Mouse (Mus musculus): ENCODE measurements around the gene Sdr16c6. TPM values are rescaled to one million over a fixed set of nuclear protein-coding genes. Genes with fewer than 3 reads are reported as not detected.

The Sdr16c6 gene
- 43.6 and 45.7 TPM in 2 replicates for polyA plus RNA-seq (2015; fragmentation: Nextera tagmentation; extraction: Ambion mirVana)

DNA sequence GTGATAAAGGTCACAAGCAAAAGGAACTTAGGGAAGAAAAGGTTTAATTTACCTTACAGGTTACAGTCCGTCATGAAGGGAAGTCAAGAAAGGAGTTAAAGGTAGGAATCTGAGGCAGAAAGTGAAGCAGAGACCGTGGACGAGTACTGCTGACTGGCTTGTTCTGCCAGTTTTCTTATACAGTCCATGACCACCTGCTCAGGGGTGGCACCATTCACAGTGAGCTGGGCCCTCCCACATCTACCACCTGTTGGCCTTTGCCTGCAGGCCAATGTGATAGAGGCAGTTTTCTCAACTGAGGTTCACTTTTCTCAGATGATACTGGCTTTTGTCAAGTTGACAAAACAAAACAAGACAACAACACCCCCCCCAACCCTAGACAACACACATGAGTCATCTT is at the start of gene Sdr16c6:
Gene Sdr16c6, minus strand, starts transcription at position 151 of the 400 bp plus-strand sequence.
- ATAC-seq (ENCODE audit: insufficient number of reproducible peaks, low FRiP score, low TSS enrichment, low read depth): no peak
- Histone ChIP-seq H3K9me3 (no peaks in the 10 kb centered on the region), H3K4me1 (no peaks in the 10 kb centered on the region), H3K27me3 (no peaks in the 10 kb centered on the region), H3K27ac (no peak within 1 kb of the TSS), H3K4me2 (no peak within 1 kb of the TSS), H3K4me3 (no peak within 1 kb of the TSS), H3K36me3 (no peaks in the 10 kb centered on the region), H3K9ac (no peak within 1 kb of the TSS)
- 77% methylated on average over 3 of the region's 3 CpGs for WGBS

- H3K36me3 ChIP-seq: no peaks in the 10 kb centered on the region
- no peaks in the 10 kb centered on the region for H3K9me3 ChIP-seq
- no peaks in the 10 kb centered on the region for H3K27me3 ChIP-seq
- no peak overlapping the region for H3K9ac ChIP-seq
- ATAC-seq (ENCODE audit: insufficient number of reproducible peaks, low FRiP score, low TSS enrichment, low read depth): no peak
- H3K4me3 ChIP-seq: no peak overlapping the region
- no peak overlapping the region for H3K4me2 ChIP-seq
- H3K4me1 ChIP-seq: no peaks in the 10 kb centered on the region
- no peak overlapping the region for H3K27ac ChIP-seq
Observed at GRCm38 (mm10) chr4:4080180-4080579, 2.9 kb upstream of the Sdr16c6 start.

DNA sequence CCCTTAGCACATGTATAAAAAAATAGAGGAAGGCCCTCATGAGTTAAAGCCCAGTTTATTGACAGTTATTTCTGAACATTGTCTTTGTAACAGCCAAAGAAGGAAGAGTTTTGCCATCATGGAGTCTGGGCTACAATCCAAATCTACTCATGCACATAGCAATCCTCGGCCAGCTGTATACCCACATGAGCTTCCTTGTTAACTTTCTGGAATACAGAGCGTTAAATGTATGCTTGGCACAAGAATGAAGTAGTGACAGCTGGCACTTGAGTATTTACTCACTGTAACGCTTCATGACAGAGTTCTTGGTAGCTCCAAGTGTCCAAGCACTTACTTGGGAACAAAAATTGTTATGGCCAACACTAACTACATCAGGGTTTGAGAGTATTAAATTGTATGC is 1.8 kb upstream of the Sdr16c6 start:
- no peak overlapping the region for H3K9ac ChIP-seq
- no peaks in the 10 kb centered on the region for H3K27me3 ChIP-seq
- 79% methylated on average over 3 of the region's 3 CpGs for WGBS
- H3K4me3 ChIP-seq: no peak overlapping the region
- H3K4me2 ChIP-seq: no peak overlapping the region
- H3K4me1 ChIP-seq: no peaks in the 10 kb centered on the region
- no peaks in the 10 kb centered on the region for H3K9me3 ChIP-seq
- H3K36me3 ChIP-seq: no peaks in the 10 kb centered on the region
- no peak for ATAC-seq (ENCODE audit: insufficient number of reproducible peaks, low FRiP score, low TSS enrichment, low read depth)
- no peak overlapping the region for H3K27ac ChIP-seq

DNA sequence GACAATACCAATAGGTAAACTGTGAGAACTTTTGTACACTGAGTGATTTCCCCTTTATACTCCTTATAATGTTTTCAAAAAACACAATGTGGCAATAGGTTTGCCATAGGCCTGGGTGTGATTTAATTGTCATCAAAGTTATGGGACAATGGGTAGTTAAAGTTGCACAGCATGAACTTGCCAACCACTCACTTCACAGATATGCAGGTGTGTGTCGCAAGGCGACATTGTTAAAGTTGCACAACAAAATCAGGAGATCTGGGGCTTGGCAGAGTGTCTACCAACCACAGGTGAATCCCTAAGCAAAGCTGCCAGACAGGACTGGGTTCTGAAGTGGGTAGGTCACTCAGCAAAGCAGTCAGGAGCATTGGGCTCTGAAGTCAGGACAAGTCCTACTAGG is 1.3 kb downstream of the Sdr16c6 start:
- H3K27me3 ChIP-seq: no peaks in the 10 kb centered on the region
- H3K9me3 ChIP-seq: no peaks in the 10 kb centered on the region
- ATAC-seq (ENCODE audit: insufficient number of reproducible peaks, low FRiP score, low TSS enrichment, low read depth): no peak; the same call in 1 of the 2 replicates
- no peaks in the 10 kb centered on the region for H3K36me3 ChIP-seq
- no peak overlapping the region for H3K27ac ChIP-seq
- no peak overlapping the region for H3K9ac ChIP-seq
- no peak overlapping the region for H3K4me2 ChIP-seq
- 87% methylated on average over 2 of the region's 2 CpGs for WGBS
- H3K4me3 ChIP-seq: no peak overlapping the region
- no peaks in the 10 kb centered on the region for H3K4me1 ChIP-seq

Other genes with a start within 250 kb of the Sdr16c6 start
- 744 and 851 TPM in 2 replicates for gene Gm11808, start 103.9 kb downstream of the Sdr16c6 start, polyA plus RNA-seq (2015; fragmentation: Nextera tagmentation; extraction: Ambion mirVana)